Comparison of ENCODE assay signal across 7 mouse cellular contexts in the genomic region with DNA sequence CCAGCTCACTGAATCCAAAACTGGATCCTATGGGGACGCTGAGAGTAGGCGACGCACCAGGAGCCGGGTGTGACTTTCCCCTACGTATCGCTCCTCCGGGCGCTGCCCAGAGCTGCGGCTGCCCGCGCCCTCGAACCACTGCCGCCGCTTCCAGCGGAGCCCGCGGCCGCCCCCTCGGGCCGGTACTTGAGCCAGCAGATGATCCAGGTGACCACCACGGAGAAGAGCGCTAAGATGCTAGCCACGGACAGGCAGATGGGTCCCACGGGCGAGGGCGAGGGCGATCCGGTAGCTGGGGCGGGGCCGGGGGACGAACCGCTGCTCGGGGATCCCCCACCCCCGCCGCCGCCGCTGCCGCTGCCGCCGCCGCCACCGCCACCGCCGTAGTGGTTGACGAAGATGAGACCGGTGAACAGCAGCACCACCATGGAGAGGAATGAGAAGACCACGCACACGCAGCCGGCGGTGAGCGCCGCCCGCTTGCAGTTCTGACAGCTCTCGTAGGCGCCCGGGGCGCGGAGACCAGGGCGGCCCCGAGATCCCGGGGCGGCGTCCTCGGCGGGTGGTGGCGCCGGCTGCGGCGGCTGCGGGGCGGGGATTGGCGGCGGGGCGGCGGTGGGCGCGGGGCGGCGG. TPM values are rescaled to one million over a fixed set of nuclear protein-coding genes. Genes with fewer than 3 reads are reported as not detected.
DNase-seq lines count a peak whose midpoint lies in the region; ATAC-seq and TF ChIP-seq lines count a peak whose summit lies in the region.

No protein-coding gene starts in this region.

- WGBS in lung, embryonic 16.5 days: under 1% methylated on average over 47 of the region's 79 CpGs
- under 1% methylated on average over 60 of the region's 79 CpGs for WGBS in intestine, embryonic 15.5 days
- under 1% methylated on average over 59 of the region's 79 CpGs for WGBS in neural tube, embryonic 15.5 days

- no peak for DNase-seq in lung, adult 18-20 months
- no peak for DNase-seq in cerebellum, postnatal 25 days
- no peak for DNase-seq in spleen, postnatal 14 days (ENCODE audit: low spot score in 2 of 2)

- H3K36me3 ChIP-seq in lung, embryonic 16.5 days (ENCODE audit: control insufficient read depth, insufficient read depth, low read length): no peaks in the 10 kb centered on the region
- no peaks in the 10 kb centered on the region for H3K36me3 ChIP-seq in intestine, embryonic 15.5 days
- no peaks in the 10 kb centered on the region for H3K36me3 ChIP-seq in neural tube, embryonic 15.5 days

- H3K4me3 ChIP-seq in lung, embryonic 16.5 days (ENCODE audit: low read length): peak overlapping the region; percentile 64
- peak overlapping the region; percentile 36 for H3K4me3 ChIP-seq in embryonic fibroblast, embryonic 13.5 days (ENCODE audit: insufficient read depth, low read length)
- peak overlapping the region; percentile 50 for H3K4me3 ChIP-seq in intestine, embryonic 15.5 days (replicated peaks)
- H3K4me3 ChIP-seq in neural tube, embryonic 15.5 days (replicated peaks): peak overlapping the region; percentile 68

- H3K27me3 ChIP-seq in lung, embryonic 16.5 days (ENCODE audit: control insufficient read depth, insufficient read depth, low read depth, low read length): peaks cover 93% of the 10 kb centered on the region
- peaks cover 89% of the 10 kb centered on the region for H3K27me3 ChIP-seq in intestine, embryonic 15.5 days (replicated peaks)
- H3K27me3 ChIP-seq in neural tube, embryonic 15.5 days (replicated peaks): peaks cover 90% of the 10 kb centered on the region

- no peaks in the 10 kb centered on the region for H3K9me3 ChIP-seq in lung, embryonic 16.5 days (ENCODE audit: control insufficient read depth, low read length)
- no peaks in the 10 kb centered on the region for H3K9me3 ChIP-seq in intestine, embryonic 15.5 days
- no peaks in the 10 kb centered on the region for H3K9me3 ChIP-seq in neural tube, embryonic 15.5 days (replicated peaks)

- peaks cover 14% of the 10 kb centered on the region for H3K4me1 ChIP-seq in lung, embryonic 16.5 days (replicated peaks; ENCODE audit: control insufficient read depth, insufficient read depth, low read length)
- H3K4me1 ChIP-seq in embryonic fibroblast, embryonic 13.5 days (ENCODE audit: control insufficient read depth, insufficient read depth, low read length): no peaks in the 10 kb centered on the region
- peaks cover 17% of the 10 kb centered on the region for H3K4me1 ChIP-seq in intestine, embryonic 15.5 days (replicated peaks)
- H3K4me1 ChIP-seq in neural tube, embryonic 15.5 days: peaks cover 26% of the 10 kb centered on the region

- TF ChIP-seq POLR2A in embryonic fibroblast, embryonic 13.5 days (IDR thresholded peaks at IDR 0.05; ENCODE audit: low read depth, low read length): no peak

- H3K4me2 ChIP-seq in lung, embryonic 16.5 days (ENCODE audit: low read depth, low read length): peak overlapping the region; percentile 95
- H3K4me2 ChIP-seq in intestine, embryonic 15.5 days (replicated peaks): peak overlapping the region; percentile 99
- peak overlapping the region; percentile 96 for H3K4me2 ChIP-seq in neural tube, embryonic 15.5 days

- ATAC-seq in lung, embryonic 16.5 days (ENCODE audit: low read depth): peak; percentile 35
- ATAC-seq in intestine, embryonic 15.5 days: peak; percentile 37
- ATAC-seq in neural tube, embryonic 15.5 days (ENCODE audit: low FRiP score): peak; percentile 76

- no peak overlapping the region for H3K27ac ChIP-seq in lung, embryonic 16.5 days (ENCODE audit: low read length)
- H3K27ac ChIP-seq in embryonic fibroblast, embryonic 13.5 days (ENCODE audit: insufficient read depth, low read length): no peak overlapping the region
- no peak overlapping the region for H3K27ac ChIP-seq in intestine, embryonic 15.5 days
- no peak overlapping the region for H3K27ac ChIP-seq in neural tube, embryonic 15.5 days (replicated peaks)

- H3K9ac ChIP-seq in lung, embryonic 16.5 days (ENCODE audit: low read length): peak overlapping the region; percentile 64
- H3K9ac ChIP-seq in intestine, embryonic 15.5 days: peak overlapping the region; percentile 43
- peak overlapping the region; percentile 53 for H3K9ac ChIP-seq in neural tube, embryonic 15.5 days (replicated peaks)

- TF ChIP-seq CTCF in embryonic fibroblast, embryonic 13.5 days (IDR thresholded peaks at IDR 0.05; ENCODE audit: borderline replicate concordance, insufficient read depth, low read length): no peak

RNA-seq across cellular contexts. Expression of a gene that starts 19.7 kb away (rescaled TPM):
- not detected in 2 replicates for polyA plus RNA-seq in lung, embryonic 16.5 days (2015; fragmentation: Nextera tagmentation; extraction: Ambion mirVana)
- 2.8 and 6.4 TPM in 2 replicates for polyA plus RNA-seq in embryonic fibroblast, embryonic 13.5 days (2011; ENCODE audit: insufficient read length, low read depth, missing spikeins)
- polyA plus RNA-seq in intestine, embryonic 15.5 days (2015; fragmentation: Nextera tagmentation; extraction: Ambion mirVana): 0.04 TPM in 1 of 2 replicates, not detected in the other
- 2.5 and 3.4 TPM in 2 replicates for polyA plus RNA-seq in neural tube, embryonic 15.5 days (2015; fragmentation: Nextera tagmentation; extraction: Ambion mirVana)
